ENCODE assay signal across 15 mouse cellular contexts in the genomic region with DNA sequence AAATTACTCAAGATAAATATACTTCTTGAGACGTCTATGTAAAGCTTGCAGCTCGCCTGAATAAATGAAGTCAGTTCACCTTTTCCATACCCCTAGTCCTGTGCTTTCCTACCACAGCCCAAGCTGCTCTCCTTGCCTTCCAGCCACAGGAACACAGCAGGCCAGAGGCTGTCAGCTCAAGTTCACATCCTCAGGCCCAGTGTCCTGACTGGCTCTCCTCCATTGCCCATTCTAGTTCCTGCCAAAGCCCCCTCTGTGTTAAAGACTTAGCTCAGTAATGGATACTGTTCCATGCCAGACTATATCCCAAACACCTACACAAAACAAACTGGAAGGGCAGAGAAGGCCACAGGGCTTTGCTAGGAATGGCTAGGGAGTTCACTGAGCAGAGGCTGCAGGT.
"Had no signal": no experiment of that assay in that cellular context is flagged by ENCODE, and none has a peak within 500 bp of the region (broad histone marks: within the 10 kb centered on the region; RNA-seq: fewer than 3 reads in every experiment).

No protein-coding gene starts in this region.

- DNase-seq: lung, adult 2 months; lung, postnatal 14 days; lung, postnatal 36 days; right cerebral cortex, postnatal 14 days; thymus, adult 2 months; thymus, postnatal 25 days; thymus, postnatal 4 days had no signal

- H3K4me3 ChIP-seq: lung, embryonic 15.5 days; midbrain, embryonic 12.5 days; midbrain, embryonic 15.5 days; neural tube, embryonic 12.5 days; stomach, embryonic 15.5 days had no signal

- H3K4me1 ChIP-seq: midbrain, embryonic 12.5 days; midbrain, embryonic 15.5 days; neural tube, embryonic 12.5 days had no signal

- H3K9me3 ChIP-seq: lung, embryonic 15.5 days; midbrain, embryonic 12.5 days; midbrain, embryonic 15.5 days; neural tube, embryonic 12.5 days; stomach, embryonic 15.5 days had no signal

- H3K27me3 ChIP-seq: lung, embryonic 15.5 days; midbrain, embryonic 12.5 days; midbrain, embryonic 15.5 days; neural tube, embryonic 12.5 days; stomach, embryonic 15.5 days had no signal

- ATAC-seq: lung, postnatal 0 days; midbrain, embryonic 15.5 days had no signal

- H3K4me2 ChIP-seq: lung, embryonic 15.5 days; midbrain, embryonic 12.5 days; midbrain, embryonic 15.5 days; neural tube, embryonic 12.5 days; stomach, embryonic 15.5 days had no signal

- H3K36me3 ChIP-seq: lung, embryonic 15.5 days; midbrain, embryonic 12.5 days; midbrain, embryonic 15.5 days; neural tube, embryonic 12.5 days; stomach, embryonic 15.5 days had no signal

- H3K27ac ChIP-seq: lung, embryonic 15.5 days; macrophage; midbrain, embryonic 12.5 days; midbrain, embryonic 15.5 days; neural tube, embryonic 12.5 days; stomach, embryonic 15.5 days; stomach, postnatal 0 days had no signal

- H3K9ac ChIP-seq: lung, embryonic 15.5 days; midbrain, embryonic 12.5 days; midbrain, embryonic 15.5 days; neural tube, embryonic 12.5 days; stomach, embryonic 15.5 days had no signal
